ENCODE assay signal across 18 mouse cellular contexts in genomic region chr10:128902409-128902988, GRCm38 (mm10). TPM values are rescaled to one million over a fixed set of nuclear protein-coding genes. Genes with fewer than 3 reads are reported as not detected.
DNase-seq lines count a peak whose midpoint lies in the region; ATAC-seq lines count a peak whose summit lies in the region.
"Had no signal": no experiment of that assay in that cellular context is flagged by ENCODE, and none has a peak within 500 bp of the region (broad histone marks: within the 10 kb centered on the region; RNA-seq: fewer than 3 reads in every experiment).

No protein-coding gene starts in this region.

- H3K36me3 ChIP-seq in macrophage (ENCODE audit: inconsistent target), result no peaks in the 10 kb centered on the region
- H3K36me3 ChIP-seq: forebrain, embryonic 12.5 days; midbrain, embryonic 15.5 days had no signal

- DNase-seq in 416B (ENCODE audit: low read depth), result peak; percentile 85
- no peak for DNase-seq in left cerebral cortex, postnatal 14 days (ENCODE audit: low spot score in 2 of 2)
- DNase-seq in adrenal gland, adult (ENCODE audit: inconsistent age in 2 of 2, low spot score in 1 of 2), result no peak
- DNase-seq in gastrocnemius, adult 8-10 months (ENCODE audit: low spot score in 2 of 2), result no peak
- DNase-seq: adrenal gland, postnatal 25 days; cerebellum, postnatal 10 days; heart, postnatal 4 days; left cerebral cortex, postnatal 4 days; lung, adult 2 months; lung, postnatal 4 days; retina, postnatal 1 day had no signal

- peak; percentile 63 for ATAC-seq in CD4-positive, CD25-positive, alpha-beta regulatory T cell, adult 4 months
- ATAC-seq in hematopoietic stem cell, adult 5-6 weeks (replicated peaks in 1 of 2; ENCODE audit: insufficient read depth in 1 of 2, low FRiP score in 2 of 2, low TSS enrichment in 1 of 2, low read depth in 1 of 2, poor library complexity in 2 of 2, severe bottlenecking in 2 of 2), result peak; percentile 74 to 84
- ATAC-seq: hindbrain, postnatal 0 days; midbrain, embryonic 15.5 days had no signal

- WGBS in macrophage (ENCODE audit: missing documents), result 13% methylated on average over 3 of the region's 3 CpGs

- H3K27ac ChIP-seq in macrophage, result peak overlapping the region; percentile 66
- H3K27ac ChIP-seq: forebrain, embryonic 12.5 days; hindbrain, postnatal 0 days; midbrain, embryonic 15.5 days had no signal

- no peaks in the 10 kb centered on the region for H3K79me2 ChIP-seq in macrophage (ENCODE audit: inconsistent target)

- intact Hi-C loops in left cerebral cortex, postnatal 14 days (cut with DNase I), result no loop called here

- H3K4me3 ChIP-seq in macrophage (ENCODE audit: inconsistent target), result no peak overlapping the region
- H3K4me3 ChIP-seq: forebrain, embryonic 12.5 days; midbrain, embryonic 15.5 days had no signal

RNA-seq across cellular contexts. Expression of gene Cd63, which starts 1.7 kb away (rescaled TPM):
- polyA plus RNA-seq in CD4-positive, CD25-positive, alpha-beta regulatory T cell, adult 4 months (2017; shearing (Covaris generic)), result under 1 TPM; 0.51 to 0.65 TPM
- 54.5 and 113 TPM in 2 replicates for total RNA-seq in hematopoietic stem cell, adult 5-6 weeks (2017)
- total RNA-seq in macrophage (2018; cell fraction: chromatin; rRNA removed), result 100 to 1,000 TPM in 20 of 26 experiments, 10 to 100 TPM in 6; 64.3 to 309 (median 139) TPM
- 1,000 to 10,000 TPM in 13 of 26 experiments, 100 to 1,000 TPM in 13; 763 to 1,370 (median 956) TPM for total RNA-seq in macrophage (2018; cell fraction: cytosol; rRNA removed)
- total RNA-seq in macrophage (2018; cell fraction: nucleus; rRNA removed), result 1,000 to 10,000 TPM in 4 of 26 experiments, 100 to 1,000 TPM in 22; 352 to 1,389 (median 692) TPM
- 1,227 to 1,611 TPM (median 1,544 TPM) in 3 replicates for polyA plus RNA-seq in macrophage (2018)
- total RNA-seq in left cerebral cortex, postnatal 14 days (2021), result 10 to 100 TPM; 55.4 to 61.0 TPM
- total RNA-seq in gastrocnemius, adult 8-10 months (2022), result 100 to 1,000 TPM; 136 to 170 (median 151) TPM
- total RNA-seq: CH12.LX had no signal

RNA-seq across cellular contexts. Expression of gene Gdf11, which starts 11.0 kb away (rescaled TPM):
- polyA plus RNA-seq in CD4-positive, CD25-positive, alpha-beta regulatory T cell, adult 4 months (2017; shearing (Covaris generic)), result 1 to 10 TPM; 7.9 to 8.1 TPM
- total RNA-seq in hematopoietic stem cell, adult 5-6 weeks (2017), result 1.8 and 2.7 TPM in 2 replicates
- 1 to 10 TPM in 1 of 26 experiments, under 1 TPM in 4, not detected in 21; 0.13 to 2.9 (median 0.18) TPM for total RNA-seq in macrophage (2018; cell fraction: chromatin; rRNA removed)
- under 1 TPM in 8 of 26 experiments, not detected in 18; under 0.01 to 0.29 (median 0.05) TPM for total RNA-seq in macrophage (2018; cell fraction: cytosol; rRNA removed)
- total RNA-seq in macrophage (2018; cell fraction: nucleus; rRNA removed), result under 1 TPM in 5 of 26 experiments, not detected in 21; 0.16 to 0.99 (median 0.30) TPM
- polyA plus RNA-seq in macrophage (2018), result 0.03 TPM in 1 of 3 replicates, not detected in the others
- 10 to 100 TPM; 11.6 to 15.7 TPM for total RNA-seq in left cerebral cortex, postnatal 14 days (2021)
- 1 to 10 TPM; 2.7 to 8.9 (median 5.9) TPM for total RNA-seq in gastrocnemius, adult 8-10 months (2022)

RNA-seq across cellular contexts. Expression of gene Rdh5, which starts 20.2 kb away (rescaled TPM):
- 10 to 100 TPM; 12.4 to 23.7 TPM for polyA plus RNA-seq in CD4-positive, CD25-positive, alpha-beta regulatory T cell, adult 4 months (2017; shearing (Covaris generic))
- total RNA-seq in hematopoietic stem cell, adult 5-6 weeks (2017), result 1.3 and 5.1 TPM in 2 replicates
- 10 to 100 TPM in 6 of 26 experiments, 1 to 10 TPM in 20; 2.7 to 12.5 (median 8.1) TPM for total RNA-seq in macrophage (2018; cell fraction: chromatin; rRNA removed)
- 1 to 10 TPM in 9 of 26 experiments, under 1 TPM in 17; 0.36 to 1.5 (median 0.79) TPM for total RNA-seq in macrophage (2018; cell fraction: cytosol; rRNA removed)
- total RNA-seq in macrophage (2018; cell fraction: nucleus; rRNA removed), result 1 to 10 TPM; 2.8 to 8.7 (median 6.3) TPM
- 0.53 to 1.3 TPM (median 0.92 TPM) in 3 replicates for polyA plus RNA-seq in macrophage (2018)
- 1 to 10 TPM; 4.8 to 5.1 TPM for total RNA-seq in left cerebral cortex, postnatal 14 days (2021)
- 1 to 10 TPM; 3.1 to 4.2 (median 3.7) TPM for total RNA-seq in gastrocnemius, adult 8-10 months (2022)

RNA-seq across cellular contexts. Expression of gene Bloc1s1, which starts 21.3 kb away (rescaled TPM):
- 100 to 1,000 TPM; 227 to 233 TPM for polyA plus RNA-seq in CD4-positive, CD25-positive, alpha-beta regulatory T cell, adult 4 months (2017; shearing (Covaris generic))
- total RNA-seq in hematopoietic stem cell, adult 5-6 weeks (2017), result 52.2 and 102 TPM in 2 replicates
- total RNA-seq in macrophage (2018; cell fraction: chromatin; rRNA removed), result 10 to 100 TPM in 21 of 26 experiments, 1 to 10 TPM in 5; 5.8 to 37.8 (median 15.4) TPM
- total RNA-seq in macrophage (2018; cell fraction: cytosol; rRNA removed), result 100 to 1,000 TPM; 105 to 174 (median 124) TPM
- total RNA-seq in macrophage (2018; cell fraction: nucleus; rRNA removed), result 10 to 100 TPM; 12.8 to 51.2 (median 30.7) TPM
- polyA plus RNA-seq in macrophage (2018), result 77.8 to 126 TPM (median 124 TPM) in 3 replicates
- total RNA-seq in left cerebral cortex, postnatal 14 days (2021), result 10 to 100 TPM; 71.5 to 78.7 TPM
- 100 to 1,000 TPM; 119 to 153 (median 140) TPM for total RNA-seq in gastrocnemius, adult 8-10 months (2022)

RNA-seq across cellular contexts. Expression of gene Itga7, which starts 31.1 kb away (rescaled TPM):
- polyA plus RNA-seq in CD4-positive, CD25-positive, alpha-beta regulatory T cell, adult 4 months (2017; shearing (Covaris generic)), result 1 to 10 TPM; 2.9 to 3.1 TPM
- total RNA-seq in hematopoietic stem cell, adult 5-6 weeks (2017), result not detected in 2 replicates
- 1 to 10 TPM in 7 of 26 experiments, under 1 TPM in 16, not detected in 3; 0.26 to 1.7 (median 0.65) TPM for total RNA-seq in macrophage (2018; cell fraction: chromatin; rRNA removed)
- total RNA-seq in macrophage (2018; cell fraction: cytosol; rRNA removed), result not detected
- total RNA-seq in macrophage (2018; cell fraction: nucleus; rRNA removed), result 1 to 10 TPM in 1 of 26 experiments, under 1 TPM in 13, not detected in 12; 0.18 to 2.1 (median 0.34) TPM
- polyA plus RNA-seq in macrophage (2018), result not detected in 3 replicates
- 10 to 100 TPM; 15.6 to 17.6 TPM for total RNA-seq in left cerebral cortex, postnatal 14 days (2021)
- total RNA-seq in gastrocnemius, adult 8-10 months (2022), result 10 to 100 TPM; 63.3 to 69.0 (median 65.3) TPM
